Mouse (Mus musculus) ES-E14 (cell line): Measurements from ENCODE around the gene Ccdc146.

Experiments
- MAFK ChIP-seq: IDR thresholded peaks from 2 replicates; pipeline ENCODE4 v1.6.1; 2014; ENCODE audit warnings: mild to moderate bottlenecking, low read depth, low read length, inconsistent platforms; ENCODE audit not compliant: insufficient read depth
- ZC3H11A ChIP-seq: IDR thresholded peaks from 2 replicates; pipeline ENCODE4 v1.6.1; 2012; ENCODE audit warnings: low read depth, mild to moderate bottlenecking, inconsistent platforms, low read length, borderline replicate concordance

GRCm38 (mm10) chr5:21331656-21332055, 92.8 kb downstream of the Ccdc146 start:
- TF ChIP-seq MAFK (no peak), ZC3H11A (no peak)
